Mouse (Mus musculus) E14TG2a.4 (cell line): Measurements from ENCODE around the gene Lman1l.

Source experiments
- CTCF ChIP-seq: conservative IDR thresholded peaks from 2 replicates; pipeline ENCODE4 v1.5.1; 2014; ENCODE audit warnings: low read length
- POU5F1 ChIP-seq: IDR thresholded peaks from 2 replicates; pipeline ENCODE4 v1.6.1; 2014; ENCODE audit warnings: low read length, borderline replicate concordance

DNA sequence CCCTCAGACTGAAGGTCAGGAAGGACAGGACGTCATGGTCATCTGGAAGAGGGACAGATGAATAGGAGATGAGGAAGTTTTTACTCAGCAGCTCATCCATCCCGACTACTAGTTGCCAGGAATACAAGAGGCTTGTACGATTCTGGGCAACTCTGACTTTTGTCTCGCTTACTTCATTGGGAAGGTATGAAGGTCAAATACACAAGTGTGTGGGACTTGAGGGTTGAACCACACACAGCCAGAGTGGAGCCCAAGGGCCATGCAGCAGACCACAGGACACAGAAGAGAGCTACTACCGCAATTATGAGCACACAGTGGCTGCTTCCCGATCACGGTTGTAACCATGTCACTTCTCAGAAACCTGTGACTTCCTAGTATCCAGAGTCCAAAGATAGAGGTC lies 8.0 kb downstream of the Lman1l start:
- TF ChIP-seq CTCF (no peak), POU5F1 (no peak)
